Mouse (Mus musculus) stomach, postnatal 0 days (tissue): ENCODE data around the gene Trim11. TPM values are rescaled to one million over a fixed set of nuclear protein-coding genes. Genes with fewer than 3 reads are reported as not detected.
A peak's percentile ranks its signal among the peaks of the same experiment; 100 is the strongest.

Experiments
- ATAC-seq: fragments of 200-750 bp; cut with Nextera tagmentation; 2 replicates; pipeline ENCODE4 v1.8.0; 2017; ENCODE audit not compliant: low FRiP score, low TSS enrichment
- DNase-seq: peaks from one replicate; pipeline ENCODE4 v3.0.0-alpha.2; 2016; ENCODE audit warnings: low spot score
- H3K27ac ChIP-seq: fragments of 300-500 bp; sonication (generic); replicated peaks from 2 replicates; pipeline ENCODE4 v1.5.1; 2014; ENCODE audit warnings: mild to moderate bottlenecking, control low read depth
- H3K27me3 ChIP-seq: fragments of 300-500 bp; sonication (generic); 2 replicates; pipeline ENCODE4 v1.6.1; 2014; ENCODE audit warnings: low read length; ENCODE audit not compliant: control insufficient read depth, insufficient read depth
- H3K36me3 ChIP-seq: fragments of 300-500 bp; sonication (generic); 2 replicates; pipeline ENCODE4 v1.6.1; 2014; ENCODE audit warnings: low read length, mixed read lengths; ENCODE audit not compliant: control insufficient read depth, insufficient read depth
- H3K4me1 ChIP-seq: fragments of 300-500 bp; sonication (generic); replicated peaks from 2 replicates; pipeline ENCODE4 v1.6.1; 2014; ENCODE audit warnings: antibody characterized with exemption; ENCODE audit not compliant: control insufficient read depth, insufficient read depth
- H3K4me2 ChIP-seq: fragments of 300-500 bp; sonication (generic); replicated peaks from 2 replicates; pipeline ENCODE4 v1.6.1; 2014; ENCODE audit warnings: low read depth, mild to moderate bottlenecking, control low read depth, moderate library complexity
- H3K4me3 ChIP-seq: fragments of 300-500 bp; sonication (generic); 2 replicates; pipeline ENCODE4 v1.5.1; 2014; ENCODE audit warnings: low read depth, low read length, control low read depth
- H3K9ac ChIP-seq: fragments of 300-500 bp; sonication (generic); 2 replicates; pipeline ENCODE4 v1.6.1; 2014; ENCODE audit warnings: mild to moderate bottlenecking, low read length, control low read depth, mixed read lengths
- H3K9me3 ChIP-seq: fragments of 300-500 bp; sonication (generic); 2 replicates; pipeline ENCODE4 v1.6.1; 2016; ENCODE audit warnings: low read length; ENCODE audit not compliant: control insufficient read depth
- CTCF ChIP-seq: IDR thresholded peaks from 2 replicates; pipeline ENCODE4 v1.5.1; 2016; ENCODE audit warnings: antibody characterized with exemption, low read depth, mild to moderate bottlenecking, moderate library complexity
- EP300 ChIP-seq: optimal IDR thresholded peaks from 2 replicates; pipeline ENCODE3; 2016; ENCODE audit warnings: antibody characterized with exemption
- WGBS: fragments of 180-500 bp; shearing (Covaris S2); extraction: QIAGEN DNeasy Blood & Tissue Kit; methylation state at CpG from one replicate; pipeline ENCODE4 v1.1.7; 2014; 5-methylcytosine and 5-hydroxymethylcytosine counted together
- polyA plus RNA-seq: library from polyadenylated mRNA; unstranded; fragments of >200 nt; fragmentation: Nextera tagmentation; extraction: Ambion mirVana; gene quantifications from 2 replicates; pipeline ENCODE4 v1.2.1, GENCODE M21; 2015

Gene Trim11
- polyA plus RNA-seq, 1 experiment from 2014 or later: 11.0 TPM

- Histone ChIP-seq H3K27ac (no peak overlapping the region), H3K4me2 (no peak overlapping the region), H3K9me3 (no peaks in the 10 kb centered on the region), H3K4me1 (no peaks in the 10 kb centered on the region), H3K4me3 (no peak overlapping the region), H3K27me3 (no peaks in the 10 kb centered on the region), H3K9ac (no peak overlapping the region), H3K36me3 (no peaks in the 10 kb centered on the region)
- TF ChIP-seq EP300 (no peak), CTCF (no peak)
- DNase-seq: no peak
- 49% methylated on average over 12 of the region's 12 CpGs for WGBS
- no peak for ATAC-seq
These were observed 12.7 kb upstream of the Trim11 start for GRCm38 (mm10) chr11:58965001-58965760.

DNA sequence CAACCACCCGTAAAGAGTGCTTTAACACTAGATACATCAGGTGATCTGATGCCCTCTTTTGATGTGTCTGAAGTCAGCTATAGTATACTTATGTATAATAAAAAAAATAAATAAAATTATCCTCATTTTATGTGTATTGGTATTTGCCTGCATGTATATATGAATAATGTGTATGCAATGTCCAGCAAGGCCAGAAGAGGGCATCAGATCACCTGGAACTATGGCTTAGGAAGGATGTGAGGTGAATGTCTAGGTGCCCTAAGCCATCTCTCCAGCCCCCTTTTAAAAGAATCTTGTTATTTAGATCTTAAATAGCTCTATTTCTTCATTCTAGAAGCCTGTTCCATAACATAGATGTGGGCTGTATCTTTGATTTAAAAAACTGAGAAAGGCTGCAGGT, 10.5 kb upstream of the Trim11 start:
- Histone ChIP-seq H3K4me1 (no peaks in the 10 kb centered on the region), H3K4me2 (no peak overlapping the region), H3K4me3 (no peak overlapping the region), H3K27ac (no peak overlapping the region), H3K27me3 (no peaks in the 10 kb centered on the region), H3K9ac (no peak overlapping the region), H3K9me3 (no peaks in the 10 kb centered on the region), H3K36me3 (no peaks in the 10 kb centered on the region)
- peak; percentile 76 for TF ChIP-seq CTCF
- TF ChIP-seq EP300: no peak
- ATAC-seq (no peak), DNase-seq (no peak)
- WGBS: 93% methylated on average over 1 of the region's 1 CpGs

GRCm38 (mm10) chr11:58968551-58968950, 9.3 kb upstream of the Trim11 start:
- no peak overlapping the region for H3K27ac ChIP-seq
- H3K27me3 ChIP-seq: no peaks in the 10 kb centered on the region
- H3K36me3 ChIP-seq: no peaks in the 10 kb centered on the region
- TF ChIP-seq CTCF (no peak), EP300 (no peak)
- ATAC-seq (peak; percentile 11; the same call in 1 of the 2 replicates), DNase-seq (no peak)
- 76% methylated on average over 7 of the region's 7 CpGs for WGBS
- H3K4me2 ChIP-seq: no peak overlapping the region
- no peaks in the 10 kb centered on the region for H3K9me3 ChIP-seq
- H3K4me3 ChIP-seq: no peak overlapping the region
- no peak overlapping the region for H3K9ac ChIP-seq
- no peaks in the 10 kb centered on the region for H3K4me1 ChIP-seq

- ATAC-seq: peak; percentile 11; the same call in 1 of the 2 replicates
- 69% methylated on average over 8 of the region's 8 CpGs for whole genome bisulfite sequencing
- no peak for DNase-seq
- H3K9me3 ChIP-seq: no peaks in the 10 kb centered on the region
- H3K27ac ChIP-seq: no peak overlapping the region
- H3K4me3 ChIP-seq: no peak overlapping the region
- no peaks in the 10 kb centered on the region for H3K36me3 ChIP-seq
- H3K4me1 ChIP-seq: no peaks in the 10 kb centered on the region
- no peak overlapping the region for H3K9ac ChIP-seq
- no peaks in the 10 kb centered on the region for H3K27me3 ChIP-seq
- TF ChIP-seq EP300: no peak
- TF ChIP-seq CTCF: no peak
- H3K4me2 ChIP-seq: no peak overlapping the region
These were observed 8.9 kb upstream of the Trim11 start for GRCm38 (mm10) chr11:58969027-58969426.

DNA sequence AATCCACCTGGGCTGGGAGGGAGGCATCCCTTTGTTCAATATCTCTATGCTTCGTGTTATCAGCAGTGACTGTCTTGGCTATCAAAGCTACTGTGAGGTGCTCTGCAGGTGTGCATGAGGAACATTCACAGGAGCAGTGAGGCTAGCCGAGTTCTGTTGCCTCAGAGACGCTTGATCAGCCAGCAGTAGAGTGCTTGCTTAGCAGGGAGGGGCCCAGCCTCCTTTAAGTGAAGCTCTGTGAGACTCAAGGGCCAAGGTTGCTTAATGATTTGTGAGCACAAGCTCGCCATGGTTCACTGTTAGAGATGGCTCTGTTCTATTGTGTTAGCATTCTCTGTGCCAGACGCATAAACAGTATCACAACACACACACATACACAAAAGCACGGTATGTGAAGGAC, 8.2 kb upstream of the Trim11 start:
- Histone ChIP-seq H3K27me3 (no peaks in the 10 kb centered on the region), H3K9ac (no peak overlapping the region), H3K27ac (no peak overlapping the region), H3K4me3 (no peak overlapping the region), H3K36me3 (no peaks in the 10 kb centered on the region), H3K4me1 (no peaks in the 10 kb centered on the region), H3K9me3 (no peaks in the 10 kb centered on the region), H3K4me2 (no peak overlapping the region)
- ATAC-seq: peak; percentile 65; the same call in 1 of the 2 replicates
- TF ChIP-seq EP300 (no peak), CTCF (no peak)
- DNase-seq: peak; percentile 56
- 51% methylated on average over 6 of the region's 6 CpGs for WGBS

DNA sequence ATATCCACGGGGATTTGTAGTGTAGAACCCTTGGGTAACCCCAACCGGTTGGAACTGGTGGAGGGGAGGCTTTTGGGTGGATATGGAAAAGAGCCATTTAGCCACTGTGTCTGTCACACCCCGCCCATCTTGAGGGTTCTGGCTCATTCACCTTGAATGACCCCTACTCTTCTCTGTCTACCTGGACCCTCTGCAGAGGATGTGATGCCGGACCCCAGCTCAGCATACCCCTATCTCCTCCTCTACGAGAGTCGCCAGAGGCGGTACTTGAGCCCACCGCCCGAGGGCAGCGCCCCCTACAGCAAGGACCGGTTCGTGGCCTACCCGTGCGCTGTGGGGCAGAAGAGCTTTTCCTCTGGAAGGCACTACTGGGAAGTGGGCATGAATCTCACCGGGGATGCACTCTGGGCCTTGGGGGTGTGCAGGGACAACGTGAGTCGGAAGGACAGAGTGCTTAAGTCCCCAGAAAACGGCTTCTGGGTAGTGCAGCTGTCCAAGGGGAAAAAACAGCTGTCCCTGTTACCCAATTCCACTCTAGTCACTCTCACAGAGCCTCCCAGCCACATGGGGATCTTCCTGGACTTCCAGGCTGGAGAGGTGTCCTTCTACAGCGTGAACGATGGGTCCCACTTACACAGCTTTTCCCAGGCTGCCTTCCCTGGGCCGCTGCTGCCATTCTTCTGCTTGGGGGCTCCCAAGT, 6.9 kb upstream of the Trim11 start:
- Histone ChIP-seq H3K36me3 (no peaks in the 10 kb centered on the region), H3K27me3 (no peaks in the 10 kb centered on the region), H3K4me3 (no peak overlapping the region), H3K9me3 (no peaks in the 10 kb centered on the region), H3K27ac (no peak overlapping the region), H3K4me2 (no peak overlapping the region), H3K4me1 (no peaks in the 10 kb centered on the region), H3K9ac (no peak overlapping the region)
- ATAC-seq (no peak), DNase-seq (no peak)
- TF ChIP-seq CTCF: no peak; the same call in 1 of the 2 replicates
- no peak for TF ChIP-seq EP300
- 87% methylated on average over 21 of the region's 21 CpGs for WGBS
